Mouse (Mus musculus): ENCODE results near the gene Far2. TPM values are rescaled to one million over a fixed set of nuclear protein-coding genes. Genes with fewer than 3 reads are reported as not detected.

Gene Far2
- total RNA-seq, 1 experiment from 2014 or later: 3.3 TPM

GRCm38 (mm10) chr6:148218235-148219076 is 171.4 kb downstream of the Far2 start:
- DNase-seq: no peak

- no peak for DNase-seq
These were observed 175.6 kb downstream of the Far2 start for GRCm38 (mm10) chr6:148222686-148223085.

- DNase-seq: no peak
These were observed 180.5 kb downstream of the Far2 start for GRCm38 (mm10) chr6:148227542-148227941.

Other genes starting within 250 kb of the Far2 start
- 76.8 and 81.0 TPM in 2 replicates for gene Ergic2, start 165.1 kb downstream of the Far2 start, total RNA-seq (2021)

All from adrenal gland, postnatal 14 days (tissue).